Mouse (Mus musculus) right cerebral cortex, adult 18-20 months (tissue): Measurements from ENCODE around the gene Trmo.

Experiments
- DNase-seq: peaks from one replicate; pipeline ENCODE4 v3.0.0; 2022; ENCODE audit warnings: mixed read lengths

Trmo gene

GRCm38 (mm10) chr4:46337990-46338389 is 51.2 kb downstream of the Trmo start:
- DNase-seq: no peak

- no peak for DNase-seq
Measured at GRCm38 (mm10) chr4:46335846-46336245, 53.4 kb downstream of the Trmo start.

- DNase-seq: no peak
Measured at GRCm38 (mm10) chr4:46328906-46329305, 60.3 kb downstream of the Trmo start.
